8 mouse cellular contexts compared by ENCODE assay signal in genomic region chr13:48497693-48498221, GRCm38 (mm10). TPM values are rescaled to one million over a fixed set of nuclear protein-coding genes. Genes with fewer than 3 reads are reported as not detected.
DNase-seq lines count a peak whose midpoint lies in the region; ATAC-seq and TF ChIP-seq lines count a peak whose summit lies in the region.

No protein-coding gene starts in this region.

- H3K9ac ChIP-seq in forebrain, embryonic 13.5 days, result no peak overlapping the region

- peak; percentile 69 for TF ChIP-seq CTCF in olfactory bulb, adult 2 months (IDR thresholded peaks at IDR 0.05; ENCODE audit: insufficient read depth, low read depth, low read length)

- peaks cover 16% of the 10 kb centered on the region for H3K4me1 ChIP-seq in forebrain, embryonic 13.5 days
- H3K4me1 ChIP-seq in olfactory bulb, adult 2 months (ENCODE audit: control insufficient read depth, insufficient read depth, low read length), result peaks cover 7% of the 10 kb centered on the region

- H3K4me2 ChIP-seq in forebrain, embryonic 13.5 days, result peak overlapping the region; percentile 50

- peak; percentile 95 for ATAC-seq in cerebellum, adult (ENCODE audit: insufficient number of reproducible peaks, low FRiP score, low TSS enrichment)
- peak; percentile 99 for ATAC-seq in forebrain, embryonic 13.5 days
- no peak for ATAC-seq in granulocyte monocyte progenitor cell, adult 5-6 weeks (replicated peaks; ENCODE audit: poor library complexity, severe bottlenecking)

- peak; percentile 22 for DNase-seq in NIH3T3 (ENCODE audit: low read depth)
- peak; percentile 79 for DNase-seq in heart, postnatal 4 days
- DNase-seq in layer of hippocampus, adult 18-20 months (ENCODE audit: low spot score in 2 of 2), result peak; percentile 67 to 84
- DNase-seq in lung, adult 18-20 months, result peak; percentile 35 to 53

- H3K9me3 ChIP-seq in forebrain, embryonic 13.5 days (replicated peaks), result peaks cover 3% of the 10 kb centered on the region; the same call in 1 of the 2 replicates

- peaks cover 32% of the 10 kb centered on the region for H3K36me3 ChIP-seq in forebrain, embryonic 13.5 days (ENCODE audit: poor library complexity, severe bottlenecking)

- WGBS in forebrain, embryonic 13.5 days, result 4% methylated on average over 15 of the region's 15 CpGs
- WGBS in olfactory bulb, adult 2 months, result 12% methylated on average over 15 of the region's 15 CpGs

- no peaks in the 10 kb centered on the region for H3K27me3 ChIP-seq in forebrain, embryonic 13.5 days

- H3K27ac ChIP-seq in forebrain, embryonic 13.5 days, result no peak overlapping the region
- no peak overlapping the region for H3K27ac ChIP-seq in olfactory bulb, adult 2 months (ENCODE audit: insufficient read depth, low read depth, low read length)

- H3K4me3 ChIP-seq in forebrain, embryonic 13.5 days, result peak overlapping the region; percentile 28
- H3K4me3 ChIP-seq in olfactory bulb, adult 2 months (ENCODE audit: insufficient read depth, low read depth, low read length), result peak overlapping the region; percentile 39

- TF ChIP-seq POLR2A in olfactory bulb, adult 2 months (IDR thresholded peaks at IDR 0.05; ENCODE audit: insufficient read depth, low read depth, low read length), result no peak

RNA-seq across cellular contexts. Expression of gene Zfp169, which starts 15.5 kb away (rescaled TPM):
- polyA plus RNA-seq in forebrain, embryonic 13.5 days (2015; fragmentation: Nextera tagmentation; extraction: Ambion mirVana), result 6.0 and 7.1 TPM in 2 replicates
- total RNA-seq in heart, postnatal 4 days (2021), result 1 to 10 TPM; 5.8 to 6.2 TPM
- 10 to 100 TPM; 19.4 to 24.9 TPM for total RNA-seq in layer of hippocampus, adult 18-20 months (2021)
- polyA plus RNA-seq in olfactory bulb, adult 2 months (2012; ENCODE audit: insufficient read depth, insufficient read length, low replicate concordance, missing spikeins), result not detected in 2 replicates
- 16.2 and 18.7 TPM in 2 replicates for total RNA-seq in granulocyte monocyte progenitor cell, adult 5-6 weeks (2014; fragmentation: Nextera tagmentation)
- total RNA-seq in granulocyte monocyte progenitor cell, adult 5-6 weeks (2017), result 8.4 and 11.0 TPM in 2 replicates

RNA-seq across cellular contexts. Expression of gene A830005F24Rik, which starts 15.6 kb away (rescaled TPM):
- 2.6 and 3.5 TPM in 2 replicates for polyA plus RNA-seq in forebrain, embryonic 13.5 days (2015; fragmentation: Nextera tagmentation; extraction: Ambion mirVana)
- total RNA-seq in heart, postnatal 4 days (2021), result not detected
- 1 to 10 TPM; 1.5 to 3.5 TPM for total RNA-seq in layer of hippocampus, adult 18-20 months (2021)
- not detected in 2 replicates for polyA plus RNA-seq in olfactory bulb, adult 2 months (2012; ENCODE audit: insufficient read depth, insufficient read length, low replicate concordance, missing spikeins)
- 1.6 and 3.5 TPM in 2 replicates for total RNA-seq in granulocyte monocyte progenitor cell, adult 5-6 weeks (2014; fragmentation: Nextera tagmentation)
- total RNA-seq in granulocyte monocyte progenitor cell, adult 5-6 weeks (2017), result 1.1 TPM in 1 of 2 replicates, not detected in the other

Comparison
In these comparisons a context has a peak if more than half of its experiments do, and no peak if none do; other contexts are left out.
1. DNase-seq: peak in every context shown above with its lines; median percentile 79 in heart, postnatal 4 days; 76 in layer of hippocampus, adult 18-20 months; 44 in lung, adult 18-20 months; 22 in NIH3T3.